Mouse (Mus musculus) granulocyte monocyte progenitor cell, adult 5-6 weeks (primary cell): ENCODE results near the gene Col27a1. TPM values are rescaled to one million over a fixed set of nuclear protein-coding genes. Genes with fewer than 3 reads are reported as not detected.

Source experiments
- ATAC-seq: replicated peaks from 2 replicates; pipeline ENCODE4 v1.8.0; 2016; ENCODE audit warnings: mild to moderate bottlenecking, moderate TSS enrichment, inconsistent platforms; ENCODE audit not compliant: poor library complexity, severe bottlenecking
- total RNA-seq, 2 experiments: library from RNA; stranded (forward) in 1 of 2; stranded (reverse) in 1 of 2; fragments of 200-712, 200-1000 nt in 1 of 2; fragments of >200 nt in 1 of 2; fragmentation: Nextera tagmentation in 1 of 2; gene quantifications; 2 replicates each; pipeline ENCODE4 v1.2.3; 2014 to 2017

Gene Col27a1
- total RNA-seq, 2 experiments from 2014 or later = 0.10 to 0.32 TPM

- ATAC-seq = no peak
Observed at GRCm38 (mm10) chr4:63221096-63221958, 7.5 kb downstream of the Col27a1 start.

DNA sequence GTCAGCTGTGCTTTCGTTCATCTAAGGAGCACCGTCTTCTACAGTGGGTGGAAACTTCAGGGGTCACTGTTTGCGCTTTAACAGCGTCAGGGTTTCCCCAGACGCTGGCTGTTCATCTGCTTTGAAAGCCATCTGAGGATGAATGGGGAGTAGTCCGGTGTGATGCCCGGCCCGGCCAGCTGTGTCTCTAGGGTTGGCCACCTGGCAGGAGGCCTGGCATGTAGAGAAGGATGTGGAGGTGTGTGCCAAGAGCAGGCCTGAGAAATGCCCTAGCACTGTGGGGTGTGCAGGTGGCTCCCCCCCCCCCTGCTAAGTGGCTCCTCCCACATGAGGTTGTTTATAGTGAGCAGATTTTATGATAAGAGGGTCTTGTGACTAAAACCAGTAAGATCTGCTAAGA is 8.4 kb downstream of the Col27a1 start:
- ATAC-seq = no peak

GRCm38 (mm10) chr4:63225373-63225772 is 11.6 kb downstream of the Col27a1 start:
- no peak for ATAC-seq

DNA sequence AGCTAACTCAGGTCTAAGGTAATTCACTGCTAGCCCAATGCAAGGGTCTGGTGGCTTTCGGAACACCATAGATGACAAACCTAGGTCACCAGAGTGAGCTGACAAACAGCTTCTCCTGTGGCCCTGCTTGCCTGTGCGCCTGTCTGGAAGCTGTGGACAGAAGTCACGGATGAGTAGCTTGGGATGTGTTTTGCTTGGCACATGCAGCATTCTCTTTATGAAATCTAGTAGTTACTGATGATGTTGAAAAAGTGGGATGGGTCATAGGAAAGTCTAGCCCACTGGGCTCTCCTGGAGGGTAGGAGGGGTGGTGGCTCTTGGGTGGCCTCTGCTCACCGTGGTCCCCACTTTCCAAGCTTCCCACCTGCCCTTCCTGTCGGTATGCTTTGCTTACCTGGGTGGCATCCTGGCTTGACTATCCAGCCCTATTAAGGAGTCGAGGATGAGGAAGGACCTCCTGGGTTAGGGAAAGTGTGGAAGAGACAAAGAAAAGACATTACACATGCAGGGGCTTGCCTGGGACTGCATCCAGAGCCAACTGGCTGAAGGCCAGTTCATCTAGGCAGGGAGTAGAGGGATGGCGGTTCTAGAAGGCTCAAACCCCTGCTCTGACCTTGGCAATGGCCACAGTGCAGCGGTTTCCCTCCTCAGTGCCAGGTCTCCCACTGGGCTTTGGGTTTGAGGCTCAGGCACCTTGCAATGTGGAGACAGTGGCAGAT is 12.5 kb downstream of the Col27a1 start:
- no peak for ATAC-seq

- no peak for ATAC-seq
Observed at GRCm38 (mm10) chr4:63226883-63227235, 13.1 kb downstream of the Col27a1 start.

- ATAC-seq = no peak
Observed at GRCm38 (mm10) chr4:63228943-63229342, 15.1 kb downstream of the Col27a1 start.

- ATAC-seq = no peak
Observed at GRCm38 (mm10) chr4:63229991-63230581, 16.3 kb downstream of the Col27a1 start.

DNA sequence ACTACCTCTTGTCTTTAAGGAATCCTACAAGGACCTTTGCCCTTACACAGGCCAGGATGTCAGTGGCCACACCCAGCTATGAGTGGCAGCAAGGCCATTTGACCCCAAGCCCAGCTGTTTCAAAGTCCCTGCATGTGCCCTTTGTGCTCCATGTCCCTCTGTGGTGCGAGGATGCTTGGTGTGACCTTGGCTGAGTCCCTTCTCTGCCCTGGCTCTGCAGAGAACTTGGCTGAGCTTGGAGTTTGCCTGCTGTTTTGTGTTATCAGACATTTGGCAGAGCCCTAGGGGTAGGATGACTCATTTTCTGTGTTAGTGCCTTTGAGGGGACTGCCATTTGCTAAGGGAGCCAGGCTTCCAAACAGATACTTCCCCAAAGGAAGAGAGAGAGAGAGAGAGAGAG is 17.3 kb downstream of the Col27a1 start:
- ATAC-seq = no peak

- no peak for ATAC-seq
Observed at GRCm38 (mm10) chr4:63232542-63233020, 18.8 kb downstream of the Col27a1 start.

DNA sequence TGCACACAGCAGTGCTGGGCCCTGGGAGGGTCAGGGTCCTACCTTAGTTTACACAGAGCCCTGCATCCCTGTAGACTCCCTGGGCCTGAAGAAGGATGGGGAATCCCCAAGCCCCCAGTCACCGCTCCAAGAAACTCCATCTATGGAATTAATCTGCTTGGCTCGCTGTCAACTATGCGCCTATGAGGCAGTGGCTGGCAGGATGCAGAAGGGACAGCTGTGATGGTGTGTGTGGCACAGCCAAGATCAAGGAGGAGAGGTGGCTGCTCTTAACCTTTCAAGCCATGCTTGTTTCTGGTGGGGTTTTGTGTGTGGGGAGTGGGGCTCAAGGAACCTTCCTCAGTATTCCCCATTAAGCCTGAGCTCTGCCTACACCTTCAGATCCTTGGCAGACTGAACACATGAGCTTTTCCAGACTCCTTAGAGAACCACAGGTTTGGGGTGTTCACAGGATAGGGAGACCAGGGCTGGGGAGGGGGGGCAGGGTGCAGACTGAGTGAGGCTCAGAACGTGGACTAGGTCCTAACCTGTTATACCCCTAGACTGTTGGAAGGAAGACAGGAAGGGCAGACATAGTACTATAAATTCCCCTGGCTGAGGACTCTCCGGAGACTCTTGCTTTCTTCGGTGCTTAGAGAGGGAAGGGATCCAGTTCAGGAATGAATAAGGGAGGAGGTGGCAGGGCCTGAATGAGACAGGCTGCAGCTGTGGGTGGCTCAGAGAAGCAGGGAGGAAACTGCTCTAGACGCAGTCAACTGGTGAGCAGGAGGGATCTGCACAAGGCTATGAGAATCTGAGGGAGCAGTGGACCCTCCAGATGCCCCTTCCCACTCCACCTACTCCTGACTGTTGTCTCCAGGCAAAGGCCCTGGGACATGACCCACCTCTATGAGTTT is 20.0 kb downstream of the Col27a1 start:
- no peak for ATAC-seq

GRCm38 (mm10) chr4:63234852-63235251 is 21.0 kb downstream of the Col27a1 start:
- ATAC-seq = no peak

- ATAC-seq = no peak; the same call in 1 of the 2 replicates
Observed at GRCm38 (mm10) chr4:63236235-63236634, 22.4 kb downstream of the Col27a1 start.

DNA sequence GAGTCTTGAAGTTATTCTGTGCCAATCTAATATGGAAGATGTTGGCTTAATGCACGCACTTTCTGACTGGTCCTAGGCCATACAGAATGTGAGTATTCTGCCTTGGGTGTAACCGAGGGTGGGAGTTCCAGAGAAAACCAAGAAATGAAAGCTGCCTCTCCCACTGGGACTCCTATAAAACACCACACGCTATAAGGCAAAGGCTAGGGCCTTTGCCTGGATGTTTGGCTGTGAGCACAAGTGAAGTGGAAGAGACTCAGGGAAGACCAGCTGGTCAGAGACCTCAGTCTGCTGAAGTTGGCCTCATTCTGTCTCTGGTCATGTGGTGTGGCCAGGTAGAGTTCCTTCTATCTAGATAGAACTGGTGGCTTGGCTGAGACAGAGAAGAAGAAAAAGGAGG is 23.4 kb downstream of the Col27a1 start:
- ATAC-seq = no peak

DNA sequence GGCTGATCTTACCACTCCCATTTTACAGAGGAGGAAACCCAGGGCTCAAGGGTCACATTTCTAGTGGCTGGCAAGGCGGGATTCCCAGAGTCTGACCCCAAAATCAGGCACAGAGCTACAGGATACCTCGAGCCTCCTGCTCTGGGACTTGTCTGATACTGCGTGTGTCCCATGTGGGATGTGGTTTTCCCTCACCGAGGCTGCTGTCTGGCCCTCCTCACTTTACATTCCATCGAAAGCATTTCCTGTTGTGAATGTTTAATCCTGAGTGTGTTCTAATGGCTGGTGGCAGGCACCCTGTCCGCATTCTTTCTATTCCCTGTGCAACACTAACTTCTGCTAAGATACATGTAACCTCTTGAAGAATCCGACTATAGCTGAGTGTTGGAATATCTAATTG is 24.3 kb downstream of the Col27a1 start:
- ATAC-seq = no peak

DNA sequence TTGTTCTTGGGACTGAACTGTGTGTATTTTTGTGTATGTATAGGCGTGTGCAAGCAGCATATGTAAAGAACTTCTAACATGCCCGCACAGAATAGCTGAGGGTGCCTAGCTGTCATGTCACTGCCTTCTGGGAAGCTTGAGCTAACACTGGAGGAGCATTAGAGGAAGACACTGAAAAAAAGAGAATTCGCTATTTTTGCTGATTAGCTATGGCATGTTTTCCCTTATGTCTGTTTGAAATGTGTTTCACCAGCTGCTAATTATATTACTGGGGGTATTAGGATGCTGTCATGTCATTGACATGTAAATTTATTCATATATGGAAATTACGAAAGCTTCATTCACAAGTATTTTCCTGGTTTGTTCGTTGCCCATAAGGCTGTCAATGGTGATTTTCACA is 24.9 kb downstream of the Col27a1 start:
- no peak for ATAC-seq

- ATAC-seq = no peak
Observed at GRCm38 (mm10) chr4:63241031-63241430, 27.2 kb downstream of the Col27a1 start.

- ATAC-seq = no peak
Observed at GRCm38 (mm10) chr4:63247991-63248390, 34.2 kb downstream of the Col27a1 start.

DNA sequence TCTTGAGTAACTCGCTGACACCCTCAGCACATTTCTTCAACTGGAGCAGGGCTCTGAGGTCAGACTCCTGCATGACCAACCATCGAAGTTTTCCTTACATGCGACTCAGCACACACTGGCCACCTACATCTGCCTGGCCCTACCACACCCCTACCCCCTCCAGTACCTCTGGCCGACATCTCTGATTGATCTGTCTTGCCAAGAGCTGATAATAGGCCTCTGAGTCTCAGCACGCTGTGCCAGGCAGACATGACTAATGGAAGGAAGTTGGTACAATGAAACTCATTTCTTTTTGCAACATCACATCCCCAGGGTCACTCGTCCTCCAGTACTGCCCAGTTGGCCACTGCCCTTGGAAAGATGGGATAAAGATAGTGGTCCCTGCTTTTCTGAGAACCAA is 35.1 kb downstream of the Col27a1 start:
- no peak for ATAC-seq

- no peak for ATAC-seq
Observed at GRCm38 (mm10) chr4:63251760-63252159, 38.0 kb downstream of the Col27a1 start.

DNA sequence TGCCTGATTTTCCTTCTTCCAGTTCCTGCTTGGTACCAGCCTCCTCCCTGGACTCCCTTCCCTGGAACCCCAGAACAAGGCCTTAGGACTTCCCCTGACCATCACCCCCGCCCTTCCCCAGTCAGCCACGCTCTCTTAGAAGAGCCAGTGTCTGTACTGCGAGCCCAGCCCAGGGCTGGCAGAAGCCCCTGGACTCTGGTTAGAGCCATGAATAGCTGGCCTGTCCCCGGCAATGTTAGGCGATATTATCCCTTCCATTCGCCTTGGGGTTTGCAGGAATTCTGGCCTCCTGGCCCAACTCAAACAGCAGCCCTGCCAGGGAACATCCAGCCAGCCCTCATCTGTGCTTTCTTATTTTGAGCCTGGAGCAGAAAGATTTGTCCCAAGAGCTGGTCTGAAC is 39.9 kb downstream of the Col27a1 start:
- no peak for ATAC-seq
